Mouse (Mus musculus): Measurements from ENCODE around the gene Rundc3a.
A peak's percentile ranks its signal among the peaks of the same experiment; 100 is the strongest.

Gene Rundc3a

DNA sequence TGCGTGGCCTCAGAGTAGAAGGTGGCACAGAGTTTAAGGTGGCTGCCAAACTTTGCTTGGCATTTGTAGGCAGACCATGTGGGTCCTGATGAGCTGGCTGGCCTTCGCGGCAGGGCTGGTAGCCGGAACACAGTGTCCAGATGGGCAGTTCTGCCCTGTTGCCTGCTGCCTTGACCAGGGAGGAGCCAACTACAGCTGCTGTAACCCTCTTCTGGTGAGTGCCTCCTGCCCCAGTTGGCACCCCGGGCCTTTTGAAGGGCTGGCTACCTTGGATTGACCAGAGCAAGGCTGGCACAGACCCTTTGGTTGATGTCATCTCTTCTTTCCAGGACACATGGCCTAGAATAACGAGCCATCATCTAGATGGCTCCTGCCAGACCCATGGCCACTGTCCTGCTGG is 39.7 kb downstream of the Rundc3a start:
- no peak for DNase-seq (ENCODE audit: low read depth, low spot score)

DNA sequence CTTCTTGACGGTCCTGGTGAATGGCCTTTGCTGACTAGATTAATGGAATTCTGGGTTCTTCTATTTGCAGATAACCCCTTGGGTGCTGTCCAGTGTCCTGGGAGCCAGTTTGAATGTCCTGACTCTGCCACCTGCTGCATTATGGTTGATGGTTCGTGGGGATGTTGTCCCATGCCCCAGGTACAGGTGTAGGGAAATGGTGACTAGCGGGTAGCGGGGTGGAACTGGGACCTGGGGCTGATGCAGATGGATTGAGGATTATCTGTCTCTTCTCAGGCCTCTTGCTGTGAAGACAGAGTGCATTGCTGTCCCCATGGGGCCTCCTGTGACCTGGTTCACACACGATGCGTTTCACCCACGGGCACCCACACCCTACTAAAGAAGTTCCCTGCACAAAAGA is 40.7 kb downstream of the Rundc3a start:
- DNase-seq (ENCODE audit: low read depth, low spot score) = no peak

DNA sequence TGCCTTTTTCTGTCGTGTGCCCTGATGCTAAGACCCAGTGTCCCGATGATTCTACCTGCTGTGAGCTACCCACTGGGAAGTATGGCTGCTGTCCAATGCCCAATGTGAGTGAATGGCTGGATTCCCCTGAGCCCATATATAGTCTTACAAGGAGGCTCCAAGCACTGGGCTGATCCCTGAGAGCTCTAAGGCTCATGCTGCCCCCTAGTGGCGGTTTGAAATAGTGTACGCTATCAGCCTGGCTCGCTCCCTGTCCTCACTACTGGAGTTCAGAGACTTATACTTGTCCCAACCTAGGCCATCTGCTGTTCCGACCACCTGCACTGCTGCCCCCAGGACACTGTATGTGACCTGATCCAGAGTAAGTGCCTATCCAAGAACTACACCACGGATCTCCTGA is 41.2 kb downstream of the Rundc3a start:
- DNase-seq (ENCODE audit: low read depth, low spot score) = peak; percentile 79

DNA sequence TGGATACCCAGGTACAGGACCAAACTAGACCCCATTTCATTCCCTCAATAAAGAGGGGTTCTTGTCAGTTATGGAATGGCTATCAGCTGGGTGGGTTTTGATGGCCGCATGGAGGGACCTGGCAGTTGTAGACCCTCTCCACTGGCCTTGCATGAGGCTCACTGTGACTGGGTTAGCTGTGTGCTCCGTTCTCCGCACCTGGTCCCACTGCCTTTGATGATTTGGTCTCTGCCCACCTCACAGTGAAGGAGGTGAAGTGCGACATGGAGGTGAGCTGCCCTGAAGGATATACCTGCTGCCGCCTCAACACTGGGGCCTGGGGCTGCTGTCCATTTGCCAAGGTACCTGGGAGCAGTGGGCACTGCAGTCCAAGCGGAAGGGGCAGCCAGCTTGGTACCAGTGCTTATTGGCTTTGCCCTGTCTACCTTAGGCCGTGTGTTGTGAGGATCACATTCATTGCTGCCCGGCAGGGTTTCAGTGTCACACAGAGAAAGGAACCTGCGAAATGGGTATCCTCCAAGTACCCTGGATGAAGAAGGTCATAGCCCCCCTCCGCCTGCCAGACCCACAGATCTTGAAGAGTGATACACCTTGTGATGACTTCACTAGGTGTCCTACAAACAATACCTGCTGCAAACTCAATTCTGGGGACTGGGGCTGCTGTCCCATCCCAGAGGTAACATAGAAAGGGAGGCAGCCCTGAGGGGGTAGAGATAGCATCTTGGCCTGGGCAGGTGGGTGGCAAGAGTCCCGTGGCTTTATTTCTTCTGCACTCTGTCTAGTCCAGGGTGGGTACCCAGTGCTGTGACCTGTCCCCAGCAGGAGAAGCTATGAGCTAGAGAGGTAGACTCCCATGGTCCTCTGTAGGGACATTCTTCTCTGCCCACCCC is 41.9 kb downstream of the Rundc3a start:
- DNase-seq (ENCODE audit: low read depth, low spot score) = no peak

DNA sequence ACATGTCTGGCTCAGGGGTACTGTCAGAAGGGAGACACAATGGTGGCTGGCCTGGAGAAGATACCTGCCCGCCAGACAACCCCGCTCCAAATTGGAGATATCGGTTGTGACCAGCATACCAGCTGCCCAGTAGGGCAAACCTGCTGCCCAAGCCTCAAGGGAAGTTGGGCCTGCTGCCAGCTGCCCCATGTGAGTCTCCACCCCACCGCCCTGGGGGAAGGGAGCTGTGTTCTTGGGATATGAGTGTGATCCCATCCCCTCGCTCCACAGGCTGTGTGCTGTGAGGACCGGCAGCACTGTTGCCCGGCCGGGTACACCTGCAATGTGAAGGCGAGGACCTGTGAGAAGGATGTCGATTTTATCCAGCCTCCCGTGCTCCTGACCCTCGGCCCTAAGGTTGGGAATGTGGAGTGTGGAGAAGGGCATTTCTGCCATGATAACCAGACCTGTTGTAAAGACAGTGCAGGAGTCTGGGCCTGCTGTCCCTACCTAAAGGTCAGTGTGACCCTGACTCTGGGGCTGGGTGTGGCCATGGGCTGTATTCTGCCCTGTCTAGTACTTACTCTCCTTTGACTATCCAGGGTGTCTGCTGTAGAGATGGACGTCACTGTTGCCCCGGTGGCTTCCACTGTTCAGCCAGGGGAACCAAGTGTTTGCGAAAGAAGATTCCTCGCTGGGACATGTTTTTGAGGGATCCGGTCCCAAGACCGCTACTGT is 42.7 kb downstream of the Rundc3a start:
- no peak for DNase-seq (ENCODE audit: low read depth, low spot score)

DNA sequence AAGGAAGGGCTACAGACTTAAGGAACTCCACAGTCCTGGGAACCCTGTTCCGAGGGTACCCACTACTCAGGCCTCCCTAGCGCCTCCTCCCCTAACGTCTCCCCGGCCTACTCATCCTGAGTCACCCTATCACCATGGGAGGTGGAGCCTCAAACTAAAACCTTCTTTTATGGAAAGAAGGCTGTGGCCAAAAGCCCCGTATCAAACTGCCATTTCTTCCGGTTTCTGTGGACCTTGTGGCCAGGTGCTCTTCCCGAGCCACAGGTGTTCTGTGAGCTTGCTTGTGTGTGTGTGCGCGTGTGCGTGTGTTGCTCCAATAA is 43.2 kb downstream of the Rundc3a start:
- DNase-seq (ENCODE audit: low read depth, low spot score) = no peak

DNA sequence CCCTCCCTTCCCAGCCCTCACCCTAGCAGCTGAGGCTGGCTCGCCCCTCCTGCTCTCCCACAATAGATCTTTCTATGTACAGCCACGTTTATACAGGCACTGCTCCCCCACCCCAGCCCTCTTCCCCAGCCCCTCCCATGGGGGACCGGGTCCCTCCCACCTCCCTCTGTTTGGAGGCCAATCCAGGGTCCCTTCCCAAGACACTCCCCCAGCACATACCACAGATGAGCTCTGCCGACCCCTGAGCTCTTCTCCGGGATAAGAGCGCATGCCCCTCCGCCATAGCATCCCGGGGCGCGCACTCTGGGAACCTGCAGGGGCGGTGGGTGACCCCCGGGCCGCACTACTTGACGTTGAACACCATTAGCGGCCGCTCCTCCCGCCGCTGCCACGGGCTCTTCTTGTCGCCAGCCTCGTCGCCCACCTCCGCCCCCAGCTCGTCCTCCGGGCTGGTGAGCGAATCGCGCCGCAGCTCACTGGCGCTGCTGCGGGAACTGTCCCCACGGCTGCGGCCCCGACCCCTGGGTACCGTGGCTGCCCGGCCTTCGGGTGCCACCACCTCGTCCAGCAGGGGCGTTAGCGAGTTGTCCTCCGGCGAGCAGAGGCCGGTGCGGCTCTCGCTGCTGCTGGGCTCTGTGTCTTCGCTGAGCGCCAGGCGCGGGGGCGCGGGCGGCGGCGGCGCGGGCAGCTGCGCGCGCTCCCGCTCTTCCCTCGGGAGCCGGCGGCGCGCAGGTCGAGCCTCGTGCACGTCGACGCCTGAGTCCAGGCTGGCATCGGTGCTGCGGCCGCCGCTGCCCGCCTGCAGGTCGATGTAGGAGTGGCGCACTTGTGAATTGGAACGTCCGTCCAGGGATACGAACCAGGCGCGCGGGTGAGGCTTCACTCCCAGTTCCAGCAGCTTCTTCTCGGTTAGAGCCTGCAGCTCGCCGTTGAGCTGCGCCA is 44.2 kb downstream of the Rundc3a start:
- DNase-seq (ENCODE audit: low read depth, low spot score) = no peak

DNA sequence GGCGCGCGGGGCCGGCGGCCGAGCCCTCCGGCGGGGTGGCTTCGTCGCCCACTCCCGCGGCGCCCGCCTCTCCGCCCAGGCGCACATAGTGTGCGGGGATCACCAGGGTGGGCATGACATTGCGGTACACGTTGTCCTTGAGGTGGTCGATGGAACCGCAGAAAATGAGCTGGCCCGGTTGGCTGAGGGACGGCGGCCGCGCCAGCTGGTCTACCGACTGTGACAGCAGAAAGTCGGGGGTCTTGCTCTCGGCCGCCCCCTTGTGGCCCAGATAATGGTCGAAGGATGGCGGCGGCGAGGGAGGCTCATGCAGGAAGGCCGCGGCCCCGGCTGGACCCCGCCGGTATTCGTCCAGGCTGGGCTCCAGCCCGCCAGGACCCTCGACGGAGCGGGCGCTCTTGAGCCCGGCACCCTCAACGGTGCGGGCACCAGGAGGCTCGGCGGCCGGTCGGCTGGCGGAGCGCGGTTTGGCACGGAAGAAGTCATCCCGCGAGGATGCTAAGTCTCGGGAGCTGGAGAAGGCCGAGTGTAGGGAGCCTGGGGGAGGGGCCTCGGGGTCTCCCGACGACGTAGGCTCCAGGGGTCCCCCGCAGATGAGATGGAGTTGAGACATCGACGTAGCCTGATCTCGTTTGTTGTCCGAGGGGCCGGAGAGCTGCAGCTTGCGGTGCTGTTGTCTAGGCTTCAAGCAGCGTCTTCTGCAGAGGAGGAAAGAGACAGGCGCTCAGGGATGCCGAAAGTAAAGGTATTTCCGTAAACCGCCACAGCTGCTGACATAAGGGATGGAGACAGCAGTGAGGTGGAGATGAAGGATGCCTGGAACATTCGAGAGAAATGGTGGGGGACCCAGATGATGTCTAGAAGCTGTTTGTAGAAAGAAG is 45.2 kb downstream of the Rundc3a start:
- DNase-seq (ENCODE audit: low read depth, low spot score) = peak; percentile 73

DNA sequence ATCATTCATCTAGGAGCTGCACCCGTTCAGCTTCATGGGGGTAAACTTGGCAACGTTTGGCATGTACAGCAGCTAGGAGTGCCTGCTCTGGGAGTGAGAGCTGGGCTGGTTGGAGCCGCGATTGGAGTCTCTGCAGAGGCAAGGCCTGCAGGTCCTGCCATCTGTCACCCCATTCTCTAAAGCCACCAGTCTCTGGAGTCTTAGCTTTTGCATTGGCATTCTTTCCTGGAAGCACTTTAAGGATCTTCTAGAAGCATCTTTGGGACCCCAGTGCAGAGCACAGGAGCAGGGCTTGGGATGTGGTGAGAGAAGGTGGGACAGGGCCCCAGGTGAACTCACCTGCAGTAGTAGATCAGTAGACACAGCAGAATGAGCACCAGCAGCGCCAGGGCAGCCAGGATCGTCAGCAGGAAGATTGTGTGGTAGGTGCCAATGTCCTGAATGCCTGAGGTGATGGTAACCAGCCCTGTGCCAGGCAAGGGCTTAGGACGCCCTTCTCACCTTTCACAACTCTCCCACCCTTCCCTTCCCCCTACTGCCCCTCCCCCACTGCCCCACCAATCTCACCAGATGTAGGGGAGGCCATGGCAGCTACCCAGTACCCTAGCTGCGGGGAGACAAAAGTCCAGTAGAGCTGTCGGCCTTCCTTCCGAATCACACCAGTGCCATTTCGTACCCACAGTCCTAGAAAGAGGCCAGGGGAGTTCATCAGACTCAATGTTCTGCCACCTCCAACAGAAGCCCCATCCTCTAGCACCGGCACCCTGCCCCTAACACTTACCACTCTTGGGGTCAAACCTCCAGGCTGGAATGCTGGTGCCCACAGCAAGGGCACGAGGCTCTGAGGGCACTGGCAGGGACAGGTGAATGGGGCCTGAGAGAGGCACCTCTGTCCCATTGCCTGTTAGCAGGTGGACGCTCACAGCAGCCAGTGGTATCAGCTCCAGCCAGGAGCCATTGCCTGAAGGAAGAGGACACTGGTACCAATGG is 46.2 kb downstream of the Rundc3a start:
- DNase-seq (ENCODE audit: low read depth, low spot score) = no peak

DNA sequence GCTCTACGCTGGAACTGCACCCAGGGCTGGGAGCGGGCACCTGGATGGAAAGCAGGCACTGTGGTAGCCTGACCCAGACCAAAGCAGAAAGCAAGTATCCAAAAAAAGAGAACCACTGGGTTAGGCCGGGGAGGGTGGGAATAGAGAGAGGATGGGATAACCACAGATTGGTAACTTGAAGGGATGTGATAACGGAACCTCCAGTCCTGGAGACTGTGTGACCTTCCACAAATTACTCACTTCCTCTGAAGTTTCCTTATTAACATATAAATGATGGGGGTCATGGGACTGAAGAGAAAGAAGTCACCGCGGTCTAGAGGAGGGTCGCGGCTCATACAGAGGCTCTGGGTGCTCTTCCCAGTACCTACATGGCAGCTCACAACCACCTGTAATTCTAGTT is 47.1 kb downstream of the Rundc3a start:
- no peak for DNase-seq (ENCODE audit: low read depth, low spot score)

DNA sequence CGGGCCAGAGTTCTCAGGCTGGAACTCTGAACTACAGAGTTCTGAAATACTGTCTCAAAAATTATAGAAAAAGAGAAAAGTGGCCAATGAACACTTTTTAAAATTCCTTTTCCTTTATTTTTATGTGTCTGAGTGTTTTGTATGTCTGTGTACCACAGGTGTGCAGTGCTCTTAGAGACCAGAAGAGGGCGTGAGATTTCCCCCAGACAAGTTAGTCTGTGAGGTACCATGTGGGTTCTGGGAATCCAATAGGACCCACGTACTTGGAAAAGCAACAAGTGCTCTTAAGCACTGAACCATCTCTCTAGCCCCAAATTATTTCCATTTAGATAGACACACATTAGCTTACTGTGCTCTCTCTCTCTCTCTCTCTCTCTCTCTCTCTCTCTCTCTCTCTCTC is 48.2 kb downstream of the Rundc3a start:
- DNase-seq (ENCODE audit: low read depth, low spot score) = no peak

DNA sequence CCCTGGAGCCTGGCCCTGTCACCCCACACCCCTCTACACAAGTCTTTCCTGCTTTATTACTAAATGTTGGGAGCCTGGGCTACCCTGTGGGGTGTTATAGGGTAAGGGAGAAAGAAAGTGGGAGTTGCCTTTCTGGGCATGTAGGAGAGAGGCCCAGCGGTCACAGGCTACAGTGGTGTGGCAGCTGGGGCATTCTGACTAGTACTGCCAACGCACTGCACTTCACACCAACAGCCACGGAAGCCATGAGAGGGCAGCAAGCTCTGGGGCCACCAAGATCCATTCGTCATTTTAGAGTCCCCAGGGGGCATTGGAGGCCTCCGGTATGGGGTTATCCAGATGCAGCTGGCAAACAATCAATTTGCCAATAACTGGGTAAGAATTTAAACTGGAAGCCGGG is 48.9 kb downstream of the Rundc3a start:
- DNase-seq (ENCODE audit: low read depth, low spot score) = no peak

DNA sequence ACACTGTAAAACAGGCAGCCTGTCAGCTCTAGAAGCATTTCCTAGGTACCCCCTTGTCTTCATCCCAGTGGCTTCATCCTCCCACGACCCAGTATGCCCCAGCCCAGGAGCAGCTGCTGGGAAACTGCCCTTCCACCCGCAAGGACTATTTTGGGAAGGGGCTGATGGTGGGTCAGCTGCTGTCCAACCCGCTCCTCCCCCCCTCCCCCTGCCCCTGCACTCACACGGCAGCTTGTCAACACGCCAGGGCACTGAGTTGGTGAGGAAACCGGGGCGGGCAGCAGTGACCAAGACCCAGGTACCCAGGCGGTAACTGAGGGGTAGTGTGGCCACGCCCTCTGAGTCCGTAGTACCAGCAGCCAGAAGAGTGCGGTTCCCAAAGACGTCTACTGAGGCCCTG is 50.5 kb downstream of the Rundc3a start:
- no peak for DNase-seq (ENCODE audit: low read depth, low spot score)

DNA sequence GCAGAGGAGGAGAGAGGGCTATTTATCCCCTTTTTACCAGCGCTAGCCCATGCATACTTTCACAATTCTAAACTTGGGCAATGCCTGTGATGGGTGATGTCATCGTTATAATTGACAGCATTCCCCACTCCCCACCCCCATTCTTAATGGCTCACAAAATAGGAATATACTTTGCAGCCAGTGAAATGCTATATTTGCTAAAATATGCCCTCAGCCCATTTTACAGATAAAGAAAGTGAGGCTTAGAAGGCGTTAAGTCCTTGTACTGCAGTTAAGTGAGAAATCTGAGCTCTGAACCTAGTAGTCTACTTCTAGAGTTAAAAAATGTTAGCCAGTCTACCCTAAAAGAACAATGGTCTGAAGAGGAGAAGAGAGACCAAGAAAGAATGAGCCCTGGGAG is 51.1 kb downstream of the Rundc3a start:
- DNase-seq (ENCODE audit: low read depth, low spot score) = no peak

DNA sequence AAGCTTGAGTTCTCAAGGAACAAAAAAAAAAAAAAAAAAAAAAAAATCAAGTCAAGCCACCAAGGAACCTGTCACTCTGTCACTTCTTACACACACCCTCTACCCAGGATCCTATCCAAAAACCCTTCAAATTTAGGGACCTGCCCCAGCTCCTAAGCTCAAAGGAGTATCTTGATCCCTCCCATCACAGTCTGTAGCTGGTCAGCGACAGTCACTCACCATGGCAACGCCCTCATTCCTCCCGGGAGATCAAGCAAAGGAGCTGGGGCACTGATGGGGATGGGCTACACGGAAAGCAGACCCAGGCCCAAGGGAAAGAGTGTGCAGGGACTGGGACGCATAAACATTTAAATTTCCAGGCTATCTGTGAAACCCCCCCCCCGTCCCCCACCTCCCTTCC is 51.6 kb downstream of the Rundc3a start:
- no peak for DNase-seq (ENCODE audit: low read depth, low spot score)

DNA sequence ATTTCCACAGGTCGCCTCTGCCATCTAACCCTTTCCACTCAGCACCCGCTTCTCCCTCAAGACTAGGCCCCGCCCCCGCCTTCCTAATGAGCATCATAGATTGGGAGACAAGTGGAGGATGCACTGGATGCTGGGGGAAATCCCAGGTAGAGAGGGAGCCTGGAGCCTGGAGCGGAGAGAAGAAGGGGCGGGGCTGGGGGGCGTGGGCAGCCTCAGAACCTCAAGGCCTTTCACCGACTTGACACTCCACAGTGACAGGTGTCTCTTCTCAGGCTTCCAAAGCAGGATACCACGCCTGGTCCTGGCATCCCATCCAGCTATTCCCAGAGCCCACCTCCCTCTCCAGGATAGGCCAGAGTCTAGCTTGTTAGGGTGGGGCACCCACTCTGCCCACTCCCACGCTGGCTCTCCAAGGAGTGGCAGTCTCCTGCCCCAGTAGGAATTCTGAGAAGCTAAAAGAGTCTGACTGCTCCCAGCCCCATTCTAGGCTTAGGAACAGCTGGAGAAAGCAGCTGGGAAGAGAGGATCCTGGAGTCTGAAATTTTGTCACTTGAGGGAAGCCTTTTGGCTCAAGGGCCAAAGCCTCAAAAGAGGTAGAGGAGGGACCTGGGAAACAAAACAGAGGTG is 52.2 kb downstream of the Rundc3a start:
- DNase-seq (ENCODE audit: low read depth, low spot score) = no peak

DNA sequence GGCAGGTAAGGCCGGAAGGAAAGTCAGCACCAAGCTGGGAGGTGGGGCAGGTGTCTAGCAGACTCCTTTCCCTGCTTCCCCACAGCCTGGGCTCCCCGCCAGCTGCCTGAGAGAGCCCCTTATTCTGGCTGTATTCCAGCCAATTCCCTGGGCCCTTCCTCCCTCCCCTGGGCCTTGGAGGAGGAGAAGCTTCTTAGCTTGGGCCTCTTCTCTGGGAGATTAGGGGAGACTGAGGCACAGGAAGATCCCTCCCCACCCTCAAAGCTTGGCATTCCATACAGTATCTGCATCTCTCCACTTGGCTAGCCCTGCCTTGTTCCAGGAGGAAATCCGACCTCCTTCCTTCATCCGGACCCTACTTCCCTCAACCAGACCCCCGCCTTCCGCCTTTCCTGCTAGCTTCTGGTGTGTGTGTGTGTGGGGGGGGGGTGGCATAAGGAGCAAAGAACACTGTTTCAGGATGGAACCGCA is 52.7 kb downstream of the Rundc3a start:
- DNase-seq (ENCODE audit: low read depth, low spot score) = no peak

DNA sequence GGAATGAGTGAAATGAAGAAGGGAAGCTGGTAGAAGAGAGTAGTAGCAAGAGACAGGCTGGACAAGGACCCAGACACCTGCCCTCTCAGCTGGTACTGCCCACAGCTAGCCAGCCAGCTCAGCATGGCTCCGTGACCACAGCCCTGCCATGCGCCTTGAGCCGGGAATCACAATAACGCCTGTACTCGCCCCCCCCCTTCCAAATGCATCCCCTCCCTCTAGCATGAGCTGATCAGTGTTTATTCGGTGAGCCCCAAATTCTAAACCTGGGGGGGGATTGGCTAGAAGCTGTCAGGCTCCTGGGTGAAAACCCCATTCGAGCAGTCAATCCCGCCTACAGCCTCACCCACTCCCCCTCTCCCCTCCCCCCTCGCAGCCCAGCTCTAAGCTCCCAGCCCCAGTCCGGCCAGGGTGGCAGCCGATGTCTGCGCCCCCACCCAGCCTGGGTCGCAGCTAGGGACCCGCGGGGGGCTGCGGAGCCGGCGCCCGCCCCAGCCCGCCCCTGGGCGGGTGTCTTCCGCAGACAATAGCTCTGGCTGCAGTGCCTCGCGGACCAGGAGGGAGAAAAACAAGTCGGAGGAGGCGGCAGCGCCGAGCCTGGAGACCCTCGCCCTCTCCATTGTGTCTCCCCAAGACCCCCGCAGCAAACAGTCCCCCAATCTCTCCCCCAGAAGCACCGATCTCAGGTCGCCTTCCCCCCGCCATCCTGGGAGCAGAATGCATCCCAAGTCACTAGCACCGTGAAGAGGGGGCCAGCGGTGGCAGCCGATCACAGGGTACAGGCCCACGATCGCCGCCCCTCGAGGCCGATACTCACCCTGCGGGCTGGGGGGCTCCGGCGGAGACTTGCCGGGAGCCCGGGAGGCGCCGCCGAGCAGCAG is 53.6 kb downstream of the Rundc3a start:
- DNase-seq (ENCODE audit: low read depth, low spot score) = no peak

Data from embryo, embryonic 11.5 days (tissue).